Mouse (Mus musculus): ENCODE results near the gene Gm44805.

GRCm38 (mm10) chr7:19710650-19711049, 29.4 kb upstream of the Gm44805 start:
- TF ChIP-seq POLR2A (IDR thresholded peaks at IDR 0.05; ENCODE audit: low read depth, low read length) (no peak), CTCF (IDR thresholded peaks at IDR 0.05; ENCODE audit: borderline replicate concordance, insufficient read depth, low read length) (no peak)

Measured in embryonic fibroblast, embryonic 13.5 days (primary cell).